Mouse (Mus musculus): ENCODE results near the gene Phactr4.

- no peak for TF ChIP-seq POLR2A (IDR thresholded peaks at IDR 0.05; ENCODE audit: borderline replicate concordance, extremely low read depth, insufficient read depth, insufficient read length, poor library complexity, severe bottlenecking)
- TF ChIP-seq CTCF (IDR thresholded peaks at IDR 0.05; ENCODE audit: borderline replicate concordance, extremely low read depth, insufficient read depth, insufficient read length), result no peak
Observed at GRCm38 (mm10) chr4:132427493-132427892, 5.2 kb upstream of the Phactr4 start.
